Mouse (Mus musculus): ENCODE data around the gene Map3k19. TPM values are rescaled to one million over a fixed set of nuclear protein-coding genes. Genes with fewer than 3 reads are reported as not detected.

Map3k19 gene
- polyA plus RNA-seq (2015; fragmentation: Illumina TruSeq; extraction: RNeasy Lipid Tissue Mini Kit (QIAGEN cat#74804); ENCODE audit: low read depth, low replicate concordance): 2.9 TPM

GRCm38 (mm10) chr1:127854486-127855222 is at the start of gene Map3k19:
Map3k19 (minus strand) TSS chr1:127855031.

GRCm38 (mm10) chr1:127868300-127869261 is 13.8 kb upstream of the Map3k19 start, which contains the start of gene Rab3gap1:
Rab3gap1 (plus strand) TSS chr1:127868773.

GRCm38 (mm10) chr1:127773803-127774500 is 80.9 kb downstream of the Map3k19 start, which contains the start of gene Ccnt2:
Ccnt2 (plus strand) TSS chr1:127774164.

Other genes with a start within 250 kb of the Map3k19 start
- gene Tmem163, start 175.5 kb downstream of the Map3k19 start, polyA plus RNA-seq (2015; fragmentation: Illumina TruSeq; extraction: RNeasy Lipid Tissue Mini Kit (QIAGEN cat#74804); ENCODE audit: low read depth, low replicate concordance): 39.3 TPM
- not detected for gene Acmsd, start 125.6 kb downstream of the Map3k19 start, polyA plus RNA-seq (2015; fragmentation: Illumina TruSeq; extraction: RNeasy Lipid Tissue Mini Kit (QIAGEN cat#74804); ENCODE audit: low read depth, low replicate concordance)
- 47.6 TPM for gene Ccnt2, start 80.9 kb downstream of the Map3k19 start, polyA plus RNA-seq (2015; fragmentation: Illumina TruSeq; extraction: RNeasy Lipid Tissue Mini Kit (QIAGEN cat#74804); ENCODE audit: low read depth, low replicate concordance)
- gene Rab3gap1, start 13.7 kb upstream of the Map3k19 start, polyA plus RNA-seq (2015; fragmentation: Illumina TruSeq; extraction: RNeasy Lipid Tissue Mini Kit (QIAGEN cat#74804); ENCODE audit: low read depth, low replicate concordance): 58.1 TPM
- gene Zranb3, start 248.0 kb upstream of the Map3k19 start, polyA plus RNA-seq (2015; fragmentation: Illumina TruSeq; extraction: RNeasy Lipid Tissue Mini Kit (QIAGEN cat#74804); ENCODE audit: low read depth, low replicate concordance): 4.2 TPM
- gene R3hdm1, start 248.3 kb upstream of the Map3k19 start, polyA plus RNA-seq (2015; fragmentation: Illumina TruSeq; extraction: RNeasy Lipid Tissue Mini Kit (QIAGEN cat#74804); ENCODE audit: low read depth, low replicate concordance): 249 TPM

All from brain, adult 10 weeks (tissue).